Mouse (Mus musculus) heart, postnatal 4 days (tissue): ENCODE measurements at regions not wholly inside any gene's neighbourhood (a gene's known extent, or its start where the extent isn't known, plus 50 kb on each side); places are given as distances from the start of the nearest gene placed in this dataset.

Experiments
- DNase-seq: peaks from one replicate; pipeline ENCODE4 v3.0.0; 2021

- no peak for DNase-seq
These were observed 63.5 kb upstream of the Tyw5 start for GRCm38 (mm10) chr1:57470356-57470755.

GRCm38 (mm10) chr1:57472235-57472634 lies 65.3 kb upstream of the Tyw5 start:
- no peak for DNase-seq

- no peak for DNase-seq
These were observed 70.8 kb upstream of the Tyw5 start for GRCm38 (mm10) chr1:57477725-57478124.

- DNase-seq, result no peak
These were observed 71.2 kb upstream of the Tyw5 start for GRCm38 (mm10) chr1:57478151-57478550.

GRCm38 (mm10) chr1:57478800-57479199 lies 71.9 kb upstream of the Tyw5 start:
- no peak for DNase-seq

GRCm38 (mm10) chr1:57479566-57479965 lies 72.7 kb upstream of the Tyw5 start:
- no peak for DNase-seq

- DNase-seq, result no peak
These were observed 82.3 kb upstream of the Tyw5 start for GRCm38 (mm10) chr1:57489176-57489575.

GRCm38 (mm10) chr1:57489588-57489987 lies 82.7 kb upstream of the Tyw5 start:
- DNase-seq, result peak; percentile 8

- no peak for DNase-seq
These were observed 83.1 kb upstream of the Tyw5 start for GRCm38 (mm10) chr1:57490021-57490420.

- no peak for DNase-seq
These were observed 85.8 kb upstream of the Tyw5 start for GRCm38 (mm10) chr1:57492696-57493095.

GRCm38 (mm10) chr1:57497489-57498037 lies 90.7 kb upstream of the Tyw5 start:
- no peak for DNase-seq

GRCm38 (mm10) chr1:57510359-57511120 lies 103.6 kb upstream of the Tyw5 start:
- no peak for DNase-seq

GRCm38 (mm10) chr1:57511902-57512301 lies 105.0 kb upstream of the Tyw5 start:
- DNase-seq, result no peak

- DNase-seq, result no peak
These were observed 105.6 kb upstream of the Tyw5 start for GRCm38 (mm10) chr1:57512516-57512915.

GRCm38 (mm10) chr1:57525965-57526364 lies 119.1 kb upstream of the Tyw5 start:
- DNase-seq, result no peak

GRCm38 (mm10) chr1:57528703-57529102 lies 121.8 kb upstream of the Tyw5 start:
- no peak for DNase-seq

- no peak for DNase-seq
These were observed 122.4 kb upstream of the Tyw5 start for GRCm38 (mm10) chr1:57529320-57529719.

GRCm38 (mm10) chr1:57537369-57537768 lies 130.5 kb upstream of the Tyw5 start:
- DNase-seq, result no peak

GRCm38 (mm10) chr1:57544684-57545083 lies 137.8 kb upstream of the Tyw5 start:
- DNase-seq, result no peak

- no peak for DNase-seq
These were observed 139.1 kb upstream of the Tyw5 start for GRCm38 (mm10) chr1:57545792-57546685.

GRCm38 (mm10) chr1:57561517-57561916 lies 154.6 kb upstream of the Tyw5 start:
- DNase-seq, result no peak

GRCm38 (mm10) chr1:57564676-57565075 lies 157.8 kb upstream of the Tyw5 start:
- DNase-seq, result no peak

- no peak for DNase-seq
These were observed 165.2 kb upstream of the Tyw5 start for GRCm38 (mm10) chr1:57572097-57572496.
